Mouse (Mus musculus) limb, embryonic 11.5 days (tissue): ENCODE measurements at regions not wholly inside any gene's neighbourhood (a gene's known extent, or its start where the extent isn't known, plus 50 kb on each side); places are given as distances from the start of the nearest gene placed in this dataset.
"Not testable (repeated sequence)": the region's sequence is repeated elsewhere in the genome, so short reads cannot be mapped to it uniquely, and the experiment has no call there.

Source experiments
- ATAC-seq: fragments of 200-750 bp; cut with Nextera tagmentation; 2 replicates; pipeline ENCODE4 v1.8.0; 2017; ENCODE audit warnings: low read depth; ENCODE audit not compliant: insufficient number of reproducible peaks, low FRiP score, low TSS enrichment
- DNase-seq: peaks from one replicate; pipeline ENCODE4 v3.0.0-alpha.2; 2015; ENCODE audit warnings: low spot score
- H3K27ac ChIP-seq: fragments of 300-500 bp; sonication (generic); replicated peaks from 2 replicates; pipeline ENCODE4 v1.5.1; 2014; ENCODE audit warnings: low read depth, mild to moderate bottlenecking, low read length
- H3K27me3 ChIP-seq: fragments of 300-500 bp; sonication (generic); 2 replicates; pipeline ENCODE4 v1.6.1; 2014; ENCODE audit warnings: mild to moderate bottlenecking, low read length, mixed read lengths; ENCODE audit not compliant: control insufficient read depth, insufficient read depth
- H3K36me3 ChIP-seq: fragments of 300-500 bp; sonication (generic); 2 replicates; pipeline ENCODE4 v1.6.1; 2014; ENCODE audit warnings: mild to moderate bottlenecking, low read length, moderate library complexity, mixed read lengths; ENCODE audit not compliant: control insufficient read depth, insufficient read depth
- H3K4me1 ChIP-seq: fragments of 300-500 bp; sonication (generic); 2 replicates; pipeline ENCODE4 v1.6.1; 2014; ENCODE audit warnings: low read length, mixed read lengths; ENCODE audit not compliant: control insufficient read depth, insufficient read depth
- H3K4me2 ChIP-seq: fragments of 300-500 bp; sonication (generic); 2 replicates; pipeline ENCODE4 v1.6.1; 2014; ENCODE audit warnings: low read depth, mild to moderate bottlenecking, moderate library complexity; ENCODE audit not compliant: severe bottlenecking
- H3K4me3 ChIP-seq: fragments of 300-500 bp; sonication (generic); 2 replicates; pipeline ENCODE4 v1.5.1; 2014; ENCODE audit warnings: low read depth, low read length
- H3K9ac ChIP-seq: fragments of 300-500 bp; sonication (generic); 2 replicates; pipeline ENCODE4 v1.6.1; 2014; ENCODE audit warnings: mild to moderate bottlenecking, low read length
- H3K9me3 ChIP-seq: fragments of 300-500 bp; sonication (generic); 2 replicates; pipeline ENCODE4 v1.6.1; 2016; ENCODE audit warnings: low read length; ENCODE audit not compliant: control insufficient read depth
- WGBS: fragments of 180-500 bp; shearing (Covaris S2); extraction: QIAGEN DNeasy Blood & Tissue Kit; methylation state at CpG from one replicate; pipeline ENCODE4 v1.1.7; 2014; 5-methylcytosine and 5-hydroxymethylcytosine counted together

DNA sequence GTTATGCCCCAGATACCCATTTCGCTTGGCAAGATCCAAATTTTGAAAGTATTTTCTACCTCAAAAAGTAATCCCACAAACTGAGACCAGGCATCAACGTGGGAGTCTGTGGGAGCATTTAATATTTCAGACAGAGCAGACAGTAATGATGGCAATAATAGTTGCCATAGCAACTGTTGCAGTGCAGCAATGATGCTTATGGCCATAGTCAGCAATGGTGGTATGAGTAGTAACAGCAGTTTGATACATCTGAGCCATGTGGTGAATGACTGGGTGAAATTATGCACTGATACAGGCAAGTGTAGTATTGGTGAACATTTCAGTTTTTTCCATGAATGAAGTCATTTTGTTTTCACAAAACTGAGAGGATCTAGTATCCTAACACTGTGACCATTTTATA, 600.8 kb upstream of the Igfbp3 start:
- Histone ChIP-seq H3K27me3 (no peaks in the 10 kb centered on the region), H3K9ac (no peak overlapping the region), H3K4me2 (no peak overlapping the region), H3K9me3 (no peaks in the 10 kb centered on the region), H3K36me3 (no peaks in the 10 kb centered on the region), H3K4me1 (no peaks in the 10 kb centered on the region), H3K27ac (no peak overlapping the region), H3K4me3 (no peak overlapping the region)
- no peak for ATAC-seq
- DNase-seq = no peak
- WGBS = 78% methylated on average over 2 of the region's 2 CpGs

DNA sequence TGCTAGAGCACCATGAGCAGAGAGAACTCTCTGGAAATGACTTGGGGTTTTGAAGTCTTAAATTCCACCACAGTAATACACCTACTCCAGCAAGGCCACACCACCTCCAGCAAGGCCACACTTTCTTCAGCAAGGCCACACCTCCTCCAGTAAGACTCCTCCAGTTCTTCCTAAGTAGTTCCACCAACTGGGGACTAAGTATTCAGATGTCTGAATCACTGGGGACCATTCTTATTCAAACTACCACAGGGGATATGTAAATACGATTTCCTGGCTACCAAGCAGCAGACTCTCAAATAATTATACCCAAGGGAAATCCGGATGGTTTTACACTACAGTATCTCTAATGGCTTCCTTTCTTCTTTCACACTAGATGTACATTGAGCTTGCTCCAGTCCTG, 598.7 kb upstream of the Igfbp3 start:
- Histone ChIP-seq H3K9ac (no peak overlapping the region), H3K4me1 (no peaks in the 10 kb centered on the region), H3K4me3 (no peak overlapping the region), H3K27ac (no peak overlapping the region), H3K27me3 (no peaks in the 10 kb centered on the region), H3K9me3 (no peaks in the 10 kb centered on the region), H3K36me3 (no peaks in the 10 kb centered on the region), H3K4me2 (no peak overlapping the region)
- ATAC-seq = no peak
- WGBS = 82% methylated on average over 2 of the region's 2 CpGs
- DNase-seq = no peak

DNA sequence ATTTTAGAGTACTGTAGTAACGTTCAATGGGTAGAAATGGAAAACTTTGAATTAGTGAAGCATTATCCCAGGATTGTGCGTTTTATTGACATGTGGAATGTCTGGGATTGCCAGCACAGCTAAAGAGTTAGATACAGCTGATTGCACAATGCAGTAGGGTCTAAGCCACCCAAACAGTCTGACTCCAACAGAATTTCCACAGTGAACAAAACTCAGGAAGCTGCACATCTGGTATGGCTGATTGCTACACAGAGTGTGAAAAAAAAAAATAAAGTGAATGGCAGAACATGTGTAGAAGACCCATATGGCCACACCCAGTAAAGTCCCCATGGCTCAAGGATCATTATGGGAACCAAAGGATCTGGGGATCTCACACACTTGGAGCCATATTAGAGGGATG, 596.0 kb upstream of the Igfbp3 start:
- no peaks in the 10 kb centered on the region for H3K27me3 ChIP-seq
- H3K27ac ChIP-seq = no peak overlapping the region
- no peak overlapping the region for H3K4me3 ChIP-seq
- DNase-seq (no peak), ATAC-seq (no peak)
- H3K36me3 ChIP-seq = no peaks in the 10 kb centered on the region
- 82% methylated on average over 2 of the region's 2 CpGs for WGBS
- no peak overlapping the region for H3K9ac ChIP-seq
- no peak overlapping the region for H3K4me2 ChIP-seq
- H3K9me3 ChIP-seq = no peaks in the 10 kb centered on the region
- no peaks in the 10 kb centered on the region for H3K4me1 ChIP-seq

- no peaks in the 10 kb centered on the region for H3K9me3 ChIP-seq
- no peaks in the 10 kb centered on the region for H3K36me3 ChIP-seq
- no peak overlapping the region for H3K27ac ChIP-seq
- no peak overlapping the region for H3K4me2 ChIP-seq
- H3K4me3 ChIP-seq = no peak overlapping the region
- H3K4me1 ChIP-seq = no peaks in the 10 kb centered on the region
- 81% methylated on average over 5 of the region's 5 CpGs for WGBS
- no peaks in the 10 kb centered on the region for H3K27me3 ChIP-seq
- ATAC-seq (no peak), DNase-seq (no peak)
- H3K9ac ChIP-seq = no peak overlapping the region
These were observed 582.6 kb upstream of the Igfbp3 start for GRCm38 (mm10) chr11:7796373-7796772.

- Histone ChIP-seq H3K4me2 (no peak overlapping the region), H3K27ac (no peak overlapping the region), H3K9me3 (no peaks in the 10 kb centered on the region), H3K4me3 (no peak overlapping the region), H3K36me3 (no peaks in the 10 kb centered on the region), H3K27me3 (no peaks in the 10 kb centered on the region), H3K4me1 (no peaks in the 10 kb centered on the region), H3K9ac (no peak overlapping the region)
- DNase-seq (no peak), ATAC-seq (no peak)
- WGBS = 52% methylated on average over 1 of the region's 1 CpGs
These were observed 580.5 kb upstream of the Igfbp3 start for GRCm38 (mm10) chr11:7794206-7794605.

DNA sequence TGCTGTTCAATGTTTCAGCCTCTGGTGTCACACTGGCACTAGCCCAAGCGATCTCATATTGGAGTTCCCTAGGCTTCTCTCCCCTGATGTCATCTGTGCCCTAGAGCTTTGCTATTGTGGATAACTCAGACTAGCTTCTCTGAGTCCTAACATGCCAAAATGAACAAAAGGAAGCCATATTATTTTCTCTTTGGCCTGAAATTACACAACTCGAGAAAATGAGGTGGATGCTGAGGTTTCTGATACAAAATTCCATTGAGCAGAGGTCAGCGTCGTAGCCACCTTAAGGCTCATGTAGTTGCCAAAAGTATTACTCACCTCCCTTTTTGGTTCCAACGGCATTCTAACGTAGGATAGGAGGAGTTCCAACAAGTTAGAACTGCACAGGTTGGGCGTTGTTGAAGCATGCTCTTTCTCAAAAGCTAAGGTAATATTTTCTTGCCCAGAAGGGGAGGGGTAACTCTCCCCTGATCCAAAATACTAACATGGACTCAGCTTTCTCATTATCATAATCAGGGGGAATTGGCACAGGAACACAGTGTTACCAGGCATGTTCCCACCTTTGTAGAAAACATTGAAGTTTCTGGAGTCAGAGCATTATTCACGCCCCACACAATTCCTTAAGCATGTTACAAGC, 566.9 kb upstream of the Igfbp3 start:
- DNase-seq = no peak
- no peak overlapping the region for H3K9ac ChIP-seq
- H3K27me3 ChIP-seq = no peaks in the 10 kb centered on the region
- H3K4me2 ChIP-seq = no peak overlapping the region
- H3K9me3 ChIP-seq = no peaks in the 10 kb centered on the region
- H3K4me1 ChIP-seq = no peaks in the 10 kb centered on the region
- 86% methylated on average over 8 of the region's 8 CpGs for WGBS
- no peak overlapping the region for H3K4me3 ChIP-seq
- no peak for ATAC-seq
- no peaks in the 10 kb centered on the region for H3K36me3 ChIP-seq
- no peak overlapping the region for H3K27ac ChIP-seq

GRCm38 (mm10) chr11:7775361-7775760, 561.6 kb upstream of the Igfbp3 start:
- not testable (repeated sequence) for H3K4me1 ChIP-seq, DNase-seq, H3K9me3 ChIP-seq, H3K27me3 ChIP-seq, H3K36me3 ChIP-seq, H3K9ac ChIP-seq, ATAC-seq, H3K27ac ChIP-seq, H3K4me3 ChIP-seq, H3K4me2 ChIP-seq

- no peak overlapping the region for H3K4me2 ChIP-seq
- no peaks in the 10 kb centered on the region for H3K9me3 ChIP-seq
- H3K27me3 ChIP-seq = no peaks in the 10 kb centered on the region
- no peaks in the 10 kb centered on the region for H3K4me1 ChIP-seq
- H3K9ac ChIP-seq = no peak overlapping the region
- 85% methylated on average over 1 of the region's 1 CpGs for WGBS
- DNase-seq = no peak
- no peak overlapping the region for H3K27ac ChIP-seq
- H3K4me3 ChIP-seq = no peak overlapping the region
- no peaks in the 10 kb centered on the region for H3K36me3 ChIP-seq
- no peak for ATAC-seq
These were observed 551.6 kb upstream of the Igfbp3 start for GRCm38 (mm10) chr11:7765303-7765702.

DNA sequence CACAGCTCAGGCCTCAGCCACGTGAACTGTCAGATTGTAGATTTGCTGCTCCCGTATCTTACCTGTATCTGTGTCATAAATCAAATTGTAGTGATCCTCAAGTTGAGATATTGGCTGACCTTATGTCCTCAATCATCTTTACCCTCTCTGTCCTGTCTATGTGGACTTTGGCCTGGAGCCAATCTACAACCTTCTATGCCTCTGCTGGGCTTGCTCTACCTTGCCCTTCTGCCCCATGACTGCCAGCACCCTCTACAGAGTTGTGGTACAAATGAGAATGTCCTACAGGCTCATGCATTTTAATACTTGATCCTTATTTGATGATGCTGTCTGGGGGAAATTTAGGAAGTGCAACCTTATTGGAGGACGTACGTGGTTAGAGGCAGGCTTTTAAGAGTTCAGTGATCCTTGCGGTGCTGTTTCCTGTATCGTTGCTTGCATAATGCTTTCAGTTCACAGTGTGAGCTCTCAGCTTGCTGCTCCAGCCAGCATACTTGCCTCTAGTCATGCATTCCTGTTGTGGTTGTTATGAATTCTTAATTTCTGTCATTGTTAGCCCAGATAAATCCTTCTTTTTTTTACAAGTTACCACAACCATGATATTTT, 545.2 kb upstream of the Igfbp3 start:
- H3K4me1 ChIP-seq = no peaks in the 10 kb centered on the region
- H3K9ac ChIP-seq = no peak overlapping the region
- DNase-seq (no peak), ATAC-seq (no peak)
- no peak overlapping the region for H3K4me2 ChIP-seq
- 77% methylated on average over 6 of the region's 6 CpGs for WGBS
- no peak overlapping the region for H3K4me3 ChIP-seq
- H3K27me3 ChIP-seq = no peaks in the 10 kb centered on the region
- H3K9me3 ChIP-seq = no peaks in the 10 kb centered on the region
- no peaks in the 10 kb centered on the region for H3K36me3 ChIP-seq
- no peak overlapping the region for H3K27ac ChIP-seq
